Mouse (Mus musculus) forebrain, embryonic 11.5 days (tissue): ENCODE measurements at regions not wholly inside any gene's neighbourhood (a gene's known extent, or its start where the extent isn't known, plus 50 kb on each side); places are given as distances from the start of the nearest gene placed in this dataset.

Source experiments
- ATAC-seq: fragments of 200-750 bp; cut with Nextera tagmentation; replicated peaks from 2 replicates; pipeline ENCODE4 v1.8.0; 2017; ENCODE audit warnings: moderate TSS enrichment; ENCODE audit not compliant: low FRiP score
- DNase-seq: peaks from one replicate; pipeline ENCODE4 v3.0.0-alpha.2; 2017; ENCODE audit warnings: low spot score
- H3K27ac ChIP-seq: fragments of 300-500 bp; sonication (generic); 2 replicates; pipeline ENCODE4 v1.5.1; 2014; ENCODE audit warnings: low read depth, low read length
- H3K27me3 ChIP-seq: fragments of 300-500 bp; sonication (generic); 2 replicates; pipeline ENCODE4 v1.6.1; 2014; ENCODE audit warnings: mild to moderate bottlenecking, low read length, mixed read lengths; ENCODE audit not compliant: control insufficient read depth, insufficient read depth
- H3K36me3 ChIP-seq: fragments of 300-500 bp; sonication (generic); 2 replicates; pipeline ENCODE4 v1.6.1; 2014; ENCODE audit warnings: mild to moderate bottlenecking, low read length, moderate library complexity, mixed read lengths; ENCODE audit not compliant: control insufficient read depth, insufficient read depth
- H3K4me1 ChIP-seq: fragments of 300-500 bp; sonication (generic); replicated peaks from 2 replicates; pipeline ENCODE4 v1.6.1; 2014; ENCODE audit warnings: low read length, mixed read lengths; ENCODE audit not compliant: control insufficient read depth, insufficient read depth
- H3K4me2 ChIP-seq: fragments of 300-500 bp; sonication (generic); 2 replicates; pipeline ENCODE4 v1.6.1; 2014; ENCODE audit warnings: low read depth, mild to moderate bottlenecking, low read length, moderate library complexity, mixed read lengths; ENCODE audit not compliant: severe bottlenecking
- H3K4me3 ChIP-seq: fragments of 300-500 bp; sonication (generic); 2 replicates; pipeline ENCODE4 v1.5.1; 2014; ENCODE audit warnings: low read depth, low read length
- H3K9ac ChIP-seq: fragments of 300-500 bp; sonication (generic); 2 replicates; pipeline ENCODE4 v1.6.1; 2014; ENCODE audit warnings: low read length
- H3K9me3 ChIP-seq: fragments of 300-500 bp; sonication (generic); 2 replicates; pipeline ENCODE4 v1.6.1; 2016; ENCODE audit warnings: low read length, mixed read lengths; ENCODE audit not compliant: control insufficient read depth
- WGBS: fragments of 180-500 bp; shearing (Covaris S2); extraction: QIAGEN DNeasy Blood & Tissue Kit; methylation state at CpG from one replicate; pipeline ENCODE4 v1.1.7; 2014; 5-methylcytosine and 5-hydroxymethylcytosine counted together

GRCm38 (mm10) chr10:99450714-99451625 is 187.9 kb downstream of the Dusp6 start:
- Histone ChIP-seq H3K36me3 (no peaks in the 10 kb centered on the region), H3K4me2 (no peak overlapping the region), H3K27me3 (no peaks in the 10 kb centered on the region), H3K9ac (no peak overlapping the region), H3K9me3 (no peaks in the 10 kb centered on the region), H3K4me1 (peaks cover 10% of the 10 kb centered on the region; the same call in 1 of the 2 replicates), H3K27ac (peak overlapping the region; percentile 50; the same call in 1 of the 2 replicates), H3K4me3 (no peak overlapping the region)
- DNase-seq, result no peak
- peak; percentile 84 for ATAC-seq
- 28% methylated on average over 9 of the region's 9 CpGs for WGBS

GRCm38 (mm10) chr10:99451639-99452417 is 188.8 kb downstream of the Dusp6 start:
- peaks cover 10% of the 10 kb centered on the region; the same call in 1 of the 2 replicates for H3K4me1 ChIP-seq
- WGBS, result 22% methylated on average over 10 of the region's 10 CpGs
- DNase-seq, result no peak

GRCm38 (mm10) chr10:99456180-99456579 is 193.1 kb downstream of the Dusp6 start:
- H3K27me3 ChIP-seq, result no peaks in the 10 kb centered on the region
- no peaks in the 10 kb centered on the region for H3K9me3 ChIP-seq
- ATAC-seq (no peak), DNase-seq (no peak)
- peaks cover 8% of the 10 kb centered on the region; the same call in 1 of the 2 replicates for H3K4me1 ChIP-seq
- no peak overlapping the region for H3K4me2 ChIP-seq
- no peak overlapping the region for H3K4me3 ChIP-seq
- 92% methylated on average over 5 of the region's 5 CpGs for WGBS
- H3K27ac ChIP-seq, result no peak overlapping the region
- no peak overlapping the region for H3K9ac ChIP-seq
- H3K36me3 ChIP-seq, result no peaks in the 10 kb centered on the region

More at GRCm38 (mm10) chr10:99451639-99452417, 188.8 kb downstream of the Dusp6 start:
- Histone ChIP-seq H3K27me3 (no peaks in the 10 kb centered on the region), H3K9ac (no peak overlapping the region), H3K9me3 (no peaks in the 10 kb centered on the region), H3K36me3 (no peaks in the 10 kb centered on the region), H3K4me3 (no peak overlapping the region), H3K27ac (peak overlapping the region; percentile 63; the same call in 1 of the 2 replicates), H3K4me2 (no peak overlapping the region)
- peak; percentile 77 for ATAC-seq

- no peaks in the 10 kb centered on the region for H3K36me3 ChIP-seq
- no peak overlapping the region for H3K4me2 ChIP-seq
- ATAC-seq (no peak), DNase-seq (no peak)
- H3K9ac ChIP-seq, result no peak overlapping the region
- no peaks in the 10 kb centered on the region for H3K9me3 ChIP-seq
- H3K4me1 ChIP-seq, result peaks cover 6% of the 10 kb centered on the region; the same call in 1 of the 2 replicates
- H3K27ac ChIP-seq, result no peak overlapping the region
- WGBS, result 79% methylated on average over 3 of the region's 3 CpGs
- no peak overlapping the region for H3K4me3 ChIP-seq
- H3K27me3 ChIP-seq, result no peaks in the 10 kb centered on the region
Measured at GRCm38 (mm10) chr10:99458047-99458446, 195.0 kb downstream of the Dusp6 start.

GRCm38 (mm10) chr10:99459171-99459660 is 196.2 kb downstream of the Dusp6 start:
- Histone ChIP-seq H3K4me3 (no peak overlapping the region), H3K9me3 (no peaks in the 10 kb centered on the region), H3K4me1 (peaks cover 6% of the 10 kb centered on the region; the same call in 1 of the 2 replicates), H3K36me3 (no peaks in the 10 kb centered on the region), H3K9ac (no peak overlapping the region), H3K4me2 (no peak overlapping the region), H3K27ac (no peak overlapping the region), H3K27me3 (no peaks in the 10 kb centered on the region)
- ATAC-seq (no peak), DNase-seq (no peak)
- WGBS, result 85% methylated on average over 9 of the region's 9 CpGs

- no peak overlapping the region for H3K4me2 ChIP-seq
- DNase-seq (no peak), ATAC-seq (no peak; the same call in 1 of the 2 replicates)
- H3K4me3 ChIP-seq, result no peak overlapping the region
- no peaks in the 10 kb centered on the region for H3K36me3 ChIP-seq
- no peaks in the 10 kb centered on the region for H3K27me3 ChIP-seq
- 43% methylated on average over 10 of the region's 10 CpGs for WGBS
- H3K9ac ChIP-seq, result no peak overlapping the region
- H3K27ac ChIP-seq, result no peak overlapping the region
- H3K9me3 ChIP-seq, result no peaks in the 10 kb centered on the region
- H3K4me1 ChIP-seq, result peaks cover 6% of the 10 kb centered on the region; the same call in 1 of the 2 replicates
Measured at GRCm38 (mm10) chr10:99459823-99460361, 196.9 kb downstream of the Dusp6 start.

GRCm38 (mm10) chr10:99460847-99461445 is 197.9 kb downstream of the Dusp6 start:
- peak; percentile 58 for DNase-seq
- H3K4me2 ChIP-seq, result peak overlapping the region; percentile 50
- ATAC-seq, result peak; percentile 77
- no peaks in the 10 kb centered on the region for H3K36me3 ChIP-seq
- H3K9me3 ChIP-seq, result no peaks in the 10 kb centered on the region
- H3K4me3 ChIP-seq, result peak overlapping the region; percentile 21
- H3K27me3 ChIP-seq, result no peaks in the 10 kb centered on the region
- peak overlapping the region; percentile 55 for H3K9ac ChIP-seq
- peaks cover 6% of the 10 kb centered on the region; the same call in 1 of the 2 replicates for H3K4me1 ChIP-seq
- H3K27ac ChIP-seq, result peak overlapping the region; percentile 41; the same call in 1 of the 2 replicates
- 2% methylated on average over 17 of the region's 17 CpGs for WGBS
